Mouse (Mus musculus) heart, embryonic 10.5 days (tissue): ENCODE measurements around the gene Gm10719. TPM values are rescaled to one million over a fixed set of nuclear protein-coding genes. Genes with fewer than 3 reads are reported as not detected.
"Not testable (repeated sequence)": the region's sequence is repeated elsewhere in the genome, so short reads cannot be mapped to it uniquely, and the experiment has no call there.

Experiments
- DNase-seq: peaks from one replicate; pipeline ENCODE4 v3.0.0-alpha.2; 2017; ENCODE audit warnings: low spot score
- H3K27ac ChIP-seq: fragments of 300-500 bp; sonication (generic); 2 replicates; pipeline ENCODE4 v1.5.1; 2016; ENCODE audit warnings: mild to moderate bottlenecking
- H3K27me3 ChIP-seq: fragments of 300-500 bp; sonication (generic); 2 replicates; pipeline ENCODE4 v1.6.1; 2016; ENCODE audit warnings: mild to moderate bottlenecking; ENCODE audit not compliant: poor library complexity, insufficient read depth, severe bottlenecking
- H3K36me3 ChIP-seq: fragments of 300-500 bp; sonication (generic); 2 replicates; pipeline ENCODE4 v1.6.1; 2016; ENCODE audit warnings: mild to moderate bottlenecking, moderate library complexity
- H3K4me1 ChIP-seq: fragments of 300-500 bp; sonication (generic); 2 replicates; pipeline ENCODE4 v1.6.1; 2016; ENCODE audit warnings: mild to moderate bottlenecking
- H3K4me3 ChIP-seq: fragments of 300-500 bp; sonication (generic); 2 replicates; pipeline ENCODE4 v1.5.1; 2016; ENCODE audit warnings: mild to moderate bottlenecking, moderate library complexity
- H3K9me3 ChIP-seq: fragments of 300-500 bp; sonication (generic); 2 replicates; pipeline ENCODE4 v1.6.1; 2016; ENCODE audit warnings: mild to moderate bottlenecking, moderate library complexity
- WGBS: fragments of 180-500 bp; shearing (Covaris S2); methylation state at CpG from one replicate; pipeline ENCODE4 v1.1.7; 2016; 5-methylcytosine and 5-hydroxymethylcytosine counted together
- polyA plus RNA-seq: library from polyadenylated mRNA; unstranded; fragments of >200 nt; fragmentation: Nextera tagmentation; extraction: Ambion mirVana; gene quantifications from 2 replicates; pipeline ENCODE4 v1.2.1, GENCODE M21; 2016

Gm10719 gene
- polyA plus RNA-seq, 1 experiment from 2014 or later, result not detected

GRCm38 (mm10) chr9:3018944-3019343 is 1.7 kb downstream of the Gm10719 start:
- not testable (repeated sequence) for H3K27ac ChIP-seq, H3K36me3 ChIP-seq, H3K27me3 ChIP-seq, H3K4me3 ChIP-seq, DNase-seq, H3K9me3 ChIP-seq, H3K4me1 ChIP-seq
- 57% methylated on average over 9 of the region's 9 CpGs for WGBS

GRCm38 (mm10) chr9:3019835-3020727 is 2.9 kb downstream of the Gm10719 start:
- H3K9me3 ChIP-seq, DNase-seq, H3K4me1 ChIP-seq, H3K4me3 ChIP-seq, H3K36me3 ChIP-seq, H3K27me3 ChIP-seq, H3K27ac ChIP-seq: not testable (repeated sequence)
- 73% methylated on average over 17 of the region's 19 CpGs for WGBS

GRCm38 (mm10) chr9:3022316-3023008 is 5.3 kb downstream of the Gm10719 start:
- not testable (repeated sequence) for H3K4me1 ChIP-seq, H3K36me3 ChIP-seq, H3K27ac ChIP-seq, H3K27me3 ChIP-seq, H3K4me3 ChIP-seq, H3K9me3 ChIP-seq
- WGBS, result 70% methylated on average over 11 of the region's 13 CpGs
- peak; percentile 76 for DNase-seq

- H3K4me3 ChIP-seq, H3K4me1 ChIP-seq, H3K27me3 ChIP-seq, H3K36me3 ChIP-seq, DNase-seq, H3K27ac ChIP-seq, H3K9me3 ChIP-seq: not testable (repeated sequence)
- WGBS, result 69% methylated on average over 12 of the region's 13 CpGs
Observed at GRCm38 (mm10) chr9:3023312-3023984, 6.2 kb downstream of the Gm10719 start, which contains the start of gene Gm10718. Gene Gm10718, plus strand, starts transcription at chr9:3023547.

- H3K36me3 ChIP-seq, H3K4me3 ChIP-seq, H3K27me3 ChIP-seq, H3K4me1 ChIP-seq, DNase-seq, H3K27ac ChIP-seq, H3K9me3 ChIP-seq: not testable (repeated sequence)
- 70% methylated on average over 16 of the region's 16 CpGs for WGBS
Observed at GRCm38 (mm10) chr9:3023985-3024648, 6.9 kb downstream of the Gm10719 start.

DNA sequence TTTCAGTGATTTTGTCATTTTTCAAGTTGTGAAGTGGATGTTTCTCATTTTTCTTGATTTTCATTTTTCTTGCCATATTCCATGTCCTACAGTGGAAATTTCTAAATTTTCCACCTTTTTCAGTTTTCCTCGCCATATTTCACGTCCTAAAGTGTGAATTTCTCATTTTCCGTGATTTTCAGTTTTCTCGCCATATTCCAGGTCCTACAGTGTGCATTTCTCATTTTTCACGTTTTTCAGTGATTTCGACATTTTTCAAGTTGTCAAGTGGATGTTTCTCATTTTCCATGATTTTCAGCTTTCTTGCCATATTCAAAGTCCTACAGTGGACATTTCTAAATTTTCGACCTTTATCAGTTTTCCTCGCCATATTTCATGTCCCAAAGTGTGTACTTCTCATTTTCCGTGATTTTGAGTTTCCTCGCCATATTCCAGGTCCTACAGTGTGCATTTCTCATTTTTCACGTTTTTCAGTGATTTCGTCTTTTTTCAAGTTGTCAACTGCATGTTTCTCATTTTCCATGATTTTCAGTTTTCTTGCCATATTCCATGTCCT is 7.8 kb downstream of the Gm10719 start, which contains the start of gene Gm10717:
Gm10717 (plus strand) TSS at position 506 of the 556 bp plus-strand sequence.
- H3K36me3 ChIP-seq, H3K27ac ChIP-seq, H3K9me3 ChIP-seq, H3K4me3 ChIP-seq, DNase-seq, H3K4me1 ChIP-seq, H3K27me3 ChIP-seq: not testable (repeated sequence)
- 68% methylated on average over 12 of the region's 12 CpGs for WGBS

GRCm38 (mm10) chr9:3025653-3026052 is 8.4 kb downstream of the Gm10719 start:
- H3K27ac ChIP-seq, H3K4me1 ChIP-seq, H3K9me3 ChIP-seq, H3K4me3 ChIP-seq, H3K27me3 ChIP-seq, DNase-seq, H3K36me3 ChIP-seq: not testable (repeated sequence)
- 68% methylated on average over 5 of the region's 6 CpGs for WGBS

DNA sequence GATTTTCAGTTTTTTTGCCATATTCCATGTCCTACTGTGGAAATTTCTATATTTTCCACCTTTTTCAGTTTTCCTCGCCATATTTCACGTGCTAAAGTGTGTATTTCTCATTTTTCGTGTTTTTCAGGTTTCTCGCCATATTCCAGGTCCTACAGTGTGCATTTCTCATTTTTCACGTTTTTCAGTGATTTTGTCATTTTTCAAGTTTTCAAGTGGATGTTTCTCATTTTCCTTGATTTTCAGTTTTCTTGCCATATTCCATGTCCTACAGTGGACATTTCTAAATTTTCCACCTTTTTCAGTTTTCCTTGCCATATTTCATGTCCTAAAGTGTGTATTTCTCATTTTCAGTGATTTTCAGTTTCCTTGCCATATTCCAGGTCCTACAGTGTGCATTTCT is 8.9 kb downstream of the Gm10719 start:
- DNase-seq, H3K4me3 ChIP-seq, H3K27ac ChIP-seq, H3K36me3 ChIP-seq, H3K27me3 ChIP-seq, H3K9me3 ChIP-seq, H3K4me1 ChIP-seq: not testable (repeated sequence)
- WGBS, result 73% methylated on average over 5 of the region's 5 CpGs

DNA sequence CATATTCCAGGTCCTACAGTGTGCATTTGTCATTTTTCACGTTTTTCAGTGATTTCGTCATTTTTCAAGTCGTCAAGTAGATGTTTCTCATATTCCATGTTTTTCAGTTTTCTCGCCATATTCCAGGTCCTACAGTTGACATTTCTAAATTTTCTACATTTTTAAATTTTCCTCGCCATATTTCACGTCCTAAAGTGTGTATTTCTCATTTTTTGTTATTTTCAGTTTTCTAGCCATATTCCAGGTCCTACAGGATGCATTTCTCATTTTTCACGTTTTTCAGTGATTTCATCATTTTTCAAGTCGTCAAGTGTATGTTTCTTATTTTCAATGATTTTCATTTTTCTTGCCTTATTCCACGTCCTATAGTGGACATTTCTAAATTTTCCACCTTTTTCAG is 9.5 kb downstream of the Gm10719 start:
- H3K27ac ChIP-seq, DNase-seq: not testable (repeated sequence)

DNA sequence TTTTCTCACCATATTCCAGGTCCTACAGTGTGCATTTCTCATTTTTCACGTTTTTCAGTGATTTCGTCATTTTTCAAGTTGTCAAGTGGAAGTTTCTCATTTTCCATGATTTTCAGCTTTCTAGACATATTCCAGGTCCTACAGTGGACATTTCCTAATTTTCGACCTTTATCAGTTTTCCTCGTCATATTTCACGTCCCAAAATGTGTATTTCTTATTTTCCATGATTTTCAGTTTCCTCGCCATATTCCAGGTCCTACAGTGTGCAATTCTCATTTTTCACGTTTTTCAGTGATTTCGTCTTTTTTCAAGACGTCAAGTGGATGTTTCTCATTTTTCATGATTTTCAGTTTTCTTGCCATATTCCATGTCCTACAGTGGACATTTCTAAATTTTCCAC is 10.0 kb downstream of the Gm10719 start:
- H3K36me3 ChIP-seq, H3K9me3 ChIP-seq, H3K27ac ChIP-seq, H3K27me3 ChIP-seq, H3K4me1 ChIP-seq, H3K4me3 ChIP-seq: not testable (repeated sequence)
- WGBS, result 64% methylated on average over 9 of the region's 9 CpGs
- peak; percentile 89 for DNase-seq

More for the DNA sequence above, 9.5 kb downstream of the Gm10719 start:
- WGBS, result 63% methylated on average over 9 of the region's 9 CpGs
- not testable (repeated sequence) for H3K36me3 ChIP-seq, H3K9me3 ChIP-seq, H3K27me3 ChIP-seq, H3K4me3 ChIP-seq, H3K4me1 ChIP-seq

DNA sequence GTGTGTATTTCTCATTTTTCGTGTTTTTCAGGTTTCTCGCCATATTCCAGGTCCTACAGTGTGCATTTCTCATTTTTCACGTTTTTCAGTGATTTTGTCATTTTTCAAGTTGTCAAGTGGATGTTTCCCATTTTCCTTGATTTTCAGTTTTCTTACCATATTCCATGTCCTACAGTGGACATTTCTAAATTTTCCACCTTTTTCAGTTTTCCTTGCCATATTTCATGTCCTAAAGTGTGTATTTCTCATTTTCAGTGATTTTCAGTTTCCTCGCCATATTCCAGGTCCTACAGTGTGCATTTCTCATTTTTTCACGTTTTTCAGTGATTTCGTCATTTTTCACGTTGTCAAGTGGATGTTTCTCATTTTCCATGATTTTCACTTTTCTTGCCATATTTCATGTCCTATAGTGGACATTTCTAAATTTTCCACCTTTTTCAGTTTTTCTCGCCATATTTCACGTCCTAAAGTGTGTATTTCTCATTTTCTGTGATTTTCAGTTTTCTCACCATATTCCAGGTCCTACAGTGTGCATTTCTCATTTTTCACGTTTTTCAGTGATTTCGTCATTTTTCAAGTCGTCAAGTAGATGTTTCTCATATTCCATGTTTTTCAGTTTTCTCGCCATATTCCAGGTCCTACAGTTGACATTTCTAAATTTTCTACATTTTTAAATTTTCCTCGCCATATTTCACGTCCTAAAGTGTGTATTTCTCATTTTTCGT is 12.2 kb downstream of the Gm10719 start:
- not testable (repeated sequence) for H3K4me3 ChIP-seq, H3K27me3 ChIP-seq, H3K9me3 ChIP-seq, DNase-seq, H3K27ac ChIP-seq, H3K36me3 ChIP-seq, H3K4me1 ChIP-seq
- WGBS, result 58% methylated on average over 13 of the region's 16 CpGs

DNA sequence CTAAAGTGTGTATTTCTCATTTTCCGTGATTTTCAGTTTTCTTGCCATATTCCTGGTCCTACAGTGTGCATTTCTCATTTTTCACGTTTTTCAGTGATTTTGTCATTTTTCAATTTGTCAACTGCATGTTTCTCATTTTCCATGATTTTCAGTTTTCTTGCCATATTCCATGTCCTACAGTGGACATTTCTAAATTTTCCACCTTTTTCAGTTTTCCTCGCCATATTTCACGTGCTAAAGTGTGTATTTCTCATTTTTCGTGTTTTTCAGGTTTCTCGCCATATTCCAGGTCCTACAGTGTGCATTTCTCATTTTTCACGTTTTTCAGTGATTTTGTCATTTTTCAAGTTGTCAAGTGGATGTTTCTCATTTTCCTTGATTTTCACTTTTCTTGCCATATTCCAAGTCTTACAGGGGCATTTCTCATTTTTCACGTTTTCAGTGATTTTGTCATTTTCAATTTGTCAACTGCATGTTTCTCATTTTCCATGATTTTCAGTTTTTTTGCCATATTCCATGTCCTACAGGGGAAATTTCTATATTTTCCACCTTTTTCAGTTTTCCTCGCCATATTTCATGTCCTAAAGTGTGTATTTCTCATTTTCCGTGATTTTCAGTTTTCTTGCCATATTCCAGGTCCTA is 13.6 kb downstream of the Gm10719 start:
- not testable (repeated sequence) for H3K4me3 ChIP-seq, H3K27me3 ChIP-seq
- WGBS, result 58% methylated on average over 2 of the region's 10 CpGs

More for the DNA sequence above, 13.6 kb downstream of the Gm10719 start:
- not testable (repeated sequence) for H3K4me1 ChIP-seq, H3K9me3 ChIP-seq, H3K27ac ChIP-seq, H3K36me3 ChIP-seq
- DNase-seq, result peak; percentile 97
